Mouse (Mus musculus): ENCODE measurements around the gene Prr5l.

Gene Prr5l

GRCm38 (mm10) chr2:101882998-101883397 is at the start of gene Prr5l:
Gene Prr5l, minus strand, starts transcription at chr2:101883027.
- no peak for DNase-seq (ENCODE audit: low spot score in 2 of 2)

- no peak for DNase-seq (ENCODE audit: low spot score in 2 of 2)
Measured at GRCm38 (mm10) chr2:101932169-101932936, 49.5 kb upstream of the Prr5l start.

GRCm38 (mm10) chr2:101925591-101926188 is 42.9 kb upstream of the Prr5l start:
- no peak for DNase-seq (ENCODE audit: low spot score in 2 of 2)

GRCm38 (mm10) chr2:101925183-101925582 is 42.4 kb upstream of the Prr5l start:
- DNase-seq (ENCODE audit: low spot score in 2 of 2) = no peak

- no peak for DNase-seq (ENCODE audit: low spot score in 2 of 2)
Measured at GRCm38 (mm10) chr2:101923181-101923580, 40.4 kb upstream of the Prr5l start.

- no peak for DNase-seq (ENCODE audit: low spot score in 2 of 2)
Measured at GRCm38 (mm10) chr2:101922302-101922701, 39.5 kb upstream of the Prr5l start.

- no peak for DNase-seq (ENCODE audit: low spot score in 2 of 2)
Measured at GRCm38 (mm10) chr2:101920136-101920554, 37.3 kb upstream of the Prr5l start.

- no peak for DNase-seq (ENCODE audit: low spot score in 2 of 2)
Measured at GRCm38 (mm10) chr2:101918518-101918917, 35.7 kb upstream of the Prr5l start.

GRCm38 (mm10) chr2:101909326-101910080 is 26.7 kb upstream of the Prr5l start:
- DNase-seq (ENCODE audit: low spot score in 2 of 2) = no peak

- peak; percentile 44 to 76 for DNase-seq (ENCODE audit: low spot score in 2 of 2)
Measured at GRCm38 (mm10) chr2:101908773-101909172, 25.9 kb upstream of the Prr5l start.

GRCm38 (mm10) chr2:101907386-101908022 is 24.7 kb upstream of the Prr5l start:
- DNase-seq (ENCODE audit: low spot score in 2 of 2) = peak; percentile 42 to 51

GRCm38 (mm10) chr2:101906379-101906690 is 23.5 kb upstream of the Prr5l start:
- DNase-seq (ENCODE audit: low spot score in 2 of 2) = no peak

- peak; percentile 86 to 90 for DNase-seq (ENCODE audit: low spot score in 2 of 2)
Measured at GRCm38 (mm10) chr2:101905534-101906378, 22.9 kb upstream of the Prr5l start.

- no peak for DNase-seq (ENCODE audit: low spot score in 2 of 2)
Measured at GRCm38 (mm10) chr2:101902196-101902595, 19.4 kb upstream of the Prr5l start.

- DNase-seq (ENCODE audit: low spot score in 2 of 2) = no peak
Measured at GRCm38 (mm10) chr2:101896425-101897204, 13.8 kb upstream of the Prr5l start.

GRCm38 (mm10) chr2:101894126-101894525 is 11.3 kb upstream of the Prr5l start:
- DNase-seq (ENCODE audit: low spot score in 2 of 2) = no peak

- DNase-seq (ENCODE audit: low spot score in 2 of 2) = no peak
Measured at GRCm38 (mm10) chr2:101891143-101891542, 8.3 kb upstream of the Prr5l start.

- no peak for DNase-seq (ENCODE audit: low spot score in 2 of 2)
Measured at GRCm38 (mm10) chr2:101888886-101889285, 6.1 kb upstream of the Prr5l start.

- DNase-seq (ENCODE audit: low spot score in 2 of 2) = peak; percentile 93 to 96
Measured at GRCm38 (mm10) chr2:101885768-101886438, 3.1 kb upstream of the Prr5l start, which contains the start of gene Commd9. Gene Commd9, plus strand, starts transcription at chr2:101886247.

- DNase-seq (ENCODE audit: low spot score in 2 of 2) = no peak
Measured at GRCm38 (mm10) chr2:101884286-101884685, 1.5 kb upstream of the Prr5l start.
